Mouse (Mus musculus): ENCODE measurements around the gene Ccdc184. TPM values are rescaled to one million over a fixed set of nuclear protein-coding genes. Genes with fewer than 3 reads are reported as not detected.

Gene Ccdc184
- total and polyA plus RNA-seq, 3 experiments: 0.52 TPM; not detected in 2

DNA sequence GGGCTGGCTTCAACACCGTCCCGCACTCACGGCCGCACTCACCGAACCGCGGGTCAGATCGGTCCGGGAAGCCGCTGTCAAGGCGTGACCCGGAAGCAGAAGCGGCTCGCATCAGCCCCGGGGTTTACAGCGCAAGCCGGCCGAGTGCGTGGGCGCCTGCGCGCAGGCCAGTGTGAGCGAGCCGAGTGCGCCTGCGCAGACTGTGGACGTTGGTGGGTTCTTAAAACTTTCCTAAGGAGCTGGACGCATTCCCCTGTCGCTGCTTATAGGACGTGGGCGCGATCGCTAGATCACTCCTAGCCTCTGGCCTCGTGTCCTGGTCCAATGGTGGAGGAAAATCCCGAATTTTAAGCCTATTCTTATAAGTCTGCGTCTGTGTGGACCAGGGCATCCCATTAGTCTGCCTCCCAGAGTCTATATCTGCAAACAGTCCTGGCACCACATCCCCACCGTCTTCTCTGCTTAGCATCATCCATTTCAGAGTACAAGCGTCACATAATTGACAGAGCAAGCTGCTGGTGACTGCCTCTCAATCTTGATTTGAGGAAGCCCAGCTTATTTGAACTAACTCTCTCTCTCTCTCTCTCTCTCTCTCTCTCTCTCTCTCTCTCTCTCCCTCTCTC lies 21.3 kb upstream of the Ccdc184 start (continued):
- no peak for TF ChIP-seq MYC (IDR thresholded peaks at IDR 0.05; ENCODE audit: low read depth, low read length)
- no peak for TF ChIP-seq CHD1 (IDR thresholded peaks at IDR 0.05; ENCODE audit: low read depth, low read length)
- TF ChIP-seq USF1 (IDR thresholded peaks at IDR 0.05; ENCODE audit: low read depth, low read length): peak; percentile 46; the same call in 1 of the 2 replicates
- no peak for TF ChIP-seq UBTF (IDR thresholded peaks at IDR 0.05; ENCODE audit: borderline replicate concordance, insufficient read depth, low read depth, low read length)
- TF ChIP-seq MYB (IDR thresholded peaks at IDR 0.05; ENCODE audit: low read depth, low read length): no peak
- peak; percentile 82; the same call in 1 of the 2 replicates for TF ChIP-seq ZMIZ1 (IDR thresholded peaks at IDR 0.05; ENCODE audit: low read depth, low read length)
- TF ChIP-seq MEF2A (IDR thresholded peaks at IDR 0.05; ENCODE audit: extremely low read depth, insufficient replicate concordance, low read depth, low read length, poor library complexity, severe bottlenecking): no peak
- TF ChIP-seq GATA1 (IDR thresholded peaks at IDR 0.05; ENCODE audit: low read depth, low read length): no peak
- no peak for TF ChIP-seq ZC3H11A (IDR thresholded peaks at IDR 0.05; ENCODE audit: low read depth, low read length)
- no peak for TF ChIP-seq ZNF384 (IDR thresholded peaks at IDR 0.05; ENCODE audit: low read depth, low read length)
- TF ChIP-seq TBP (IDR thresholded peaks at IDR 0.05; ENCODE audit: low read depth, low read length): peak; percentile 86
- 0 out of 6 replicates have a peak, but pooled peaks of 1 of the 3 experiments have one; percentile 2 for TF ChIP-seq CTCF (IDR thresholded peaks at IDR 0.05 in 2 of 3, conservative IDR thresholded peaks at IDR 0.05 in 1 of 3; ENCODE audit: control insufficient read depth in 1 of 3, insufficient read depth in 1 of 3, low read depth in 2 of 3, low read length in 3 of 3, poor library complexity in 1 of 3, severe bottlenecking in 1 of 3)
- peak; percentile 69; the same call in 1 of the 2 replicates for TF ChIP-seq MAX (IDR thresholded peaks at IDR 0.05; ENCODE audit: low read length)
- TF ChIP-seq ELF1 (IDR thresholded peaks at IDR 0.05; ENCODE audit: low read depth, low read length): peak; percentile 86
- TF ChIP-seq RCOR1 (IDR thresholded peaks at IDR 0.05; ENCODE audit: low read depth, low read length): no peak; the same call in 1 of the 2 replicates
- peak; percentile 50 for TF ChIP-seq CHD2 (IDR thresholded peaks at IDR 0.05; ENCODE audit: low read length)
- peak; percentile 95 for TF ChIP-seq POLR2AphosphoS2 (IDR thresholded peaks at IDR 0.05; ENCODE audit: low read length)
- TF ChIP-seq ETS1 (IDR thresholded peaks at IDR 0.05; ENCODE audit: low read depth, low read length): no peak
- peak; percentile 90 for TF ChIP-seq HCFC1 (IDR thresholded peaks at IDR 0.05; ENCODE audit: low read depth, low read length)

DNA sequence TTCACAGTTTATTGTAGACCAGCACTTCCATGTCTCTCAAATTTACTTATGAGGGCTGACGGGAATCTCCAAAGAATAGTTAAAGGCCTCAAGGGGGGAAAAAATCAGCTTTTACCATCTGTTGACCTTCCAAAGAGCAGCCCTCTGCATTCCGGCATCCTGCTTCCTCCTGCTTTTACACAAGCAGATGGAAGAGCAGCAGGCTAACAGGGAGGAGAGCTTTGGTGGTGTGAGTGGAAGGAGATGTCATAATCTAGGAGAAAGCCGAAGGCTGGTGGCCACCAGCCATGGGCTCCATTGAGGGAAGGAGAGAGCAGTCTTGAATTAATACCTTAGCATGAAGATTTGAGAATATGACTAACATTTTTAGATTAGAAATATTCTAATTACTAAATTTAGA lies 18.6 kb upstream of the Ccdc184 start:
- TF ChIP-seq JUND (IDR thresholded peaks at IDR 0.05; ENCODE audit: low read depth, low read length): no peak
- TF ChIP-seq MYC (IDR thresholded peaks at IDR 0.05; ENCODE audit: low read depth, low read length): no peak
- TF ChIP-seq MEF2A (IDR thresholded peaks at IDR 0.05; ENCODE audit: extremely low read depth, insufficient replicate concordance, low read depth, low read length, poor library complexity, severe bottlenecking): no peak
- TF ChIP-seq ZMIZ1 (IDR thresholded peaks at IDR 0.05; ENCODE audit: low read depth, low read length): no peak
- no peak for TF ChIP-seq E2F4 (IDR thresholded peaks at IDR 0.05; ENCODE audit: borderline replicate concordance, low read depth, low read length)
- TF ChIP-seq KAT2A (conservative IDR thresholded peaks at IDR 0.05; ENCODE audit: low read depth, low read length): no peak
- TF ChIP-seq POLR2AphosphoS2 (IDR thresholded peaks at IDR 0.05; ENCODE audit: low read length): no peak
- TF ChIP-seq MAX (IDR thresholded peaks at IDR 0.05; ENCODE audit: low read length): no peak
- no peak for TF ChIP-seq USF2 (IDR thresholded peaks at IDR 0.05; ENCODE audit: borderline replicate concordance in 1 of 2, insufficient read depth in 1 of 2, low read depth in 1 of 2, low read length in 2 of 2)
- no peak for TF ChIP-seq MXI1 (IDR thresholded peaks at IDR 0.05; ENCODE audit: low read depth, low read length)
- TF ChIP-seq TAL1 (IDR thresholded peaks at IDR 0.05; ENCODE audit: low read length): no peak
- TF ChIP-seq RCOR1 (IDR thresholded peaks at IDR 0.05; ENCODE audit: low read depth, low read length): no peak
- DNase-seq (ENCODE audit: low read depth, low spot score): no peak

More for the DNA sequence above, 18.6 kb upstream of the Ccdc184 start:
- H3K27ac ChIP-seq (ENCODE audit: control insufficient read depth, low read depth, low read length): no peak overlapping the region
- H3K79me2 ChIP-seq (ENCODE audit: control insufficient read depth, insufficient read depth, low read length, poor library complexity): peaks cover 9% of the 10 kb centered on the region
- H3K36me3 ChIP-seq (ENCODE audit: control insufficient read depth in 1 of 2, insufficient read depth in 2 of 2, low read length in 2 of 2): peaks cover 0 to 6% of the 10 kb centered on the region in 2 experiments; a peak in 2 of 4 replicates
- H3K9me3 ChIP-seq (replicated peaks; ENCODE audit: insufficient read depth, low read length): no peaks in the 10 kb centered on the region
- H3K4me3 ChIP-seq (ENCODE audit: control insufficient read depth in 1 of 2, insufficient read depth in 1 of 2, low read depth in 2 of 2, low read length in 2 of 2): no peak overlapping the region
- peaks cover 0 to 1% of the 10 kb centered on the region in 2 experiments; a peak in 1 of 4 replicates for H3K27me3 ChIP-seq (ENCODE audit: control insufficient read depth in 1 of 2, insufficient read depth in 2 of 2, low read length in 2 of 2)
- H3K4me1 ChIP-seq (ENCODE audit: control insufficient read depth in 1 of 2, insufficient read depth in 2 of 2, low read length in 2 of 2): peaks cover 6 to 11% of the 10 kb centered on the region in 2 experiments; a peak in 3 of 4 replicates
- H3K9ac ChIP-seq (ENCODE audit: control insufficient read depth, low read depth, low read length, poor library complexity, severe bottlenecking): no peak overlapping the region

Data from MEL (cell line).